8 mouse cellular contexts compared by ENCODE assay signal in genomic region chr19:7482599-7483511, GRCm38 (mm10). TPM values are rescaled to one million over a fixed set of nuclear protein-coding genes. Genes with fewer than 3 reads are reported as not detected.
A peak's percentile ranks its signal among the peaks of the same experiment; 100 is the strongest.
DNase-seq lines count a peak whose midpoint lies in the region; ATAC-seq lines count a peak whose summit lies in the region.

Rtn3 (minus strand) TSS chr19:7483281.

- peak within 1 kb of the TSS; percentile 50 for H3K4me2 ChIP-seq in forebrain, embryonic 11.5 days (ENCODE audit: low read depth, low read length, severe bottlenecking)
- H3K4me2 ChIP-seq in heart, embryonic 16.5 days (ENCODE audit: low read depth, low read length): peak within 1 kb of the TSS; percentile 82
- peak within 1 kb of the TSS; percentile 89 for H3K4me2 ChIP-seq in liver, embryonic 15.5 days
- peak within 1 kb of the TSS; percentile 69 for H3K4me2 ChIP-seq in neural tube, embryonic 12.5 days (replicated peaks)

- DNase-seq in CD8-positive naive resting alpha-beta T cell, adult 2 months (ENCODE audit: low read depth in 2 of 2, low spot score in 2 of 2): peak; percentile 88 to 91
- peak; percentile 92 for DNase-seq in c-Kit-positive CD71-negative TER-119-negative erythroid progenitor cells, embryonic 14.5 days (ENCODE audit: low read depth)
- peak; percentile 99 for DNase-seq in forebrain, embryonic 11.5 days (ENCODE audit: low spot score)
- peak; percentile 97 to 99 for DNase-seq in kidney, postnatal 36 days
- peak; percentile 94 for DNase-seq in telencephalon, adult 2 months (ENCODE audit: low read depth, low spot score)

- H3K27me3 ChIP-seq in forebrain, embryonic 11.5 days (ENCODE audit: control insufficient read depth, insufficient read depth, low read length): no peaks in the 10 kb centered on the region
- no peaks in the 10 kb centered on the region for H3K27me3 ChIP-seq in heart, embryonic 16.5 days (ENCODE audit: control insufficient read depth, insufficient read depth, low read length)
- no peaks in the 10 kb centered on the region for H3K27me3 ChIP-seq in liver, embryonic 15.5 days
- no peaks in the 10 kb centered on the region for H3K27me3 ChIP-seq in neural tube, embryonic 12.5 days (replicated peaks)

- under 1% methylated on average over 79 of the region's 80 CpGs for WGBS in forebrain, embryonic 11.5 days
- under 1% methylated on average over 79 of the region's 80 CpGs for WGBS in heart, embryonic 16.5 days
- WGBS in liver, embryonic 15.5 days (ENCODE audit: insufficient replicate concordance): under 1% methylated on average over 80 of the region's 80 CpGs
- WGBS in neural tube, embryonic 12.5 days: under 1% methylated on average over 80 of the region's 80 CpGs

- no peaks in the 10 kb centered on the region for H3K36me3 ChIP-seq in forebrain, embryonic 11.5 days (ENCODE audit: control insufficient read depth, insufficient read depth, low read length)
- no peaks in the 10 kb centered on the region for H3K36me3 ChIP-seq in heart, embryonic 16.5 days (ENCODE audit: control insufficient read depth, insufficient read depth)
- no peaks in the 10 kb centered on the region for H3K36me3 ChIP-seq in liver, embryonic 15.5 days (replicated peaks)
- 0 out of 2 replicates have a peak, but pooled peaks cover 3% of the 10 kb centered on the region for H3K36me3 ChIP-seq in neural tube, embryonic 12.5 days

- H3K9ac ChIP-seq in forebrain, embryonic 11.5 days (ENCODE audit: low read length): peak within 1 kb of the TSS; percentile 90
- H3K9ac ChIP-seq in heart, embryonic 16.5 days (ENCODE audit: low read length): peak within 1 kb of the TSS; percentile 100
- H3K9ac ChIP-seq in liver, embryonic 15.5 days: peak within 1 kb of the TSS; percentile 87
- peak within 1 kb of the TSS; percentile 97 for H3K9ac ChIP-seq in neural tube, embryonic 12.5 days

- H3K4me3 ChIP-seq in forebrain, embryonic 11.5 days (ENCODE audit: low read depth, low read length): peak within 1 kb of the TSS; percentile 79
- H3K4me3 ChIP-seq in heart, embryonic 16.5 days (ENCODE audit: low read length): peak within 1 kb of the TSS; percentile 100
- peak within 1 kb of the TSS; percentile 71 for H3K4me3 ChIP-seq in liver, embryonic 15.5 days (replicated peaks)
- peak within 1 kb of the TSS; percentile 99 for H3K4me3 ChIP-seq in neural tube, embryonic 12.5 days

- H3K9me3 ChIP-seq in forebrain, embryonic 11.5 days (ENCODE audit: control insufficient read depth, low read length): no peaks in the 10 kb centered on the region
- no peaks in the 10 kb centered on the region for H3K9me3 ChIP-seq in heart, embryonic 16.5 days (replicated peaks; ENCODE audit: control insufficient read depth, low read length)
- no peaks in the 10 kb centered on the region for H3K9me3 ChIP-seq in liver, embryonic 15.5 days (replicated peaks)
- H3K9me3 ChIP-seq in neural tube, embryonic 12.5 days: no peaks in the 10 kb centered on the region

- peak within 1 kb of the TSS; percentile 97 for H3K27ac ChIP-seq in forebrain, embryonic 11.5 days (ENCODE audit: low read depth, low read length)
- H3K27ac ChIP-seq in heart, embryonic 16.5 days (ENCODE audit: low read length): peak within 1 kb of the TSS; percentile 100
- peak within 1 kb of the TSS; percentile 96 for H3K27ac ChIP-seq in liver, embryonic 15.5 days (replicated peaks)
- H3K27ac ChIP-seq in neural tube, embryonic 12.5 days: peak within 1 kb of the TSS; percentile 99

- no peaks in the 10 kb centered on the region; the same call in 1 of the 2 replicates for H3K4me1 ChIP-seq in forebrain, embryonic 11.5 days (replicated peaks; ENCODE audit: control insufficient read depth, insufficient read depth, low read length)
- H3K4me1 ChIP-seq in heart, embryonic 16.5 days (ENCODE audit: control insufficient read depth, insufficient read depth, low read length): peaks cover 14% of the 10 kb centered on the region
- peaks cover 28% of the 10 kb centered on the region for H3K4me1 ChIP-seq in liver, embryonic 15.5 days (replicated peaks)
- peaks cover 17% of the 10 kb centered on the region for H3K4me1 ChIP-seq in neural tube, embryonic 12.5 days

- ATAC-seq in forebrain, embryonic 11.5 days (replicated peaks; ENCODE audit: low FRiP score): peak; percentile 94
- peak; percentile 91 for ATAC-seq in heart, embryonic 16.5 days (replicated peaks; ENCODE audit: extremely low read depth, insufficient read depth, low FRiP score)
- peak; percentile 90 for ATAC-seq in liver, embryonic 15.5 days (ENCODE audit: insufficient read depth)
- peak; percentile 92 for ATAC-seq in neural tube, embryonic 12.5 days (ENCODE audit: low FRiP score, low read depth)

RNA-seq across cellular contexts. Expression of gene Rtn3, which starts in this region (rescaled TPM):
- 268 and 273 TPM in 2 replicates for polyA plus RNA-seq in forebrain, embryonic 11.5 days (2014; fragmentation: Nextera tagmentation; extraction: Ambion mirVana)
- 134 and 139 TPM in 2 replicates for polyA plus RNA-seq in heart, embryonic 16.5 days (2015; fragmentation: Nextera tagmentation; extraction: Ambion mirVana)
- 69.6 and 71.7 TPM in 2 replicates for polyA plus RNA-seq in liver, embryonic 15.5 days (2015; fragmentation: Nextera tagmentation; extraction: Ambion mirVana)
- polyA plus RNA-seq in neural tube, embryonic 12.5 days (2016; fragmentation: Nextera tagmentation; extraction: Ambion mirVana): 390 and 430 TPM in 2 replicates

Comparison
In these comparisons a context has a peak if more than half of its experiments do, and no peak if none do; other contexts are left out.
1. Peak in every context shown above with its lines: DNase-seq, ATAC-seq, H3K4me3 ChIP-seq and H3K27ac ChIP-seq.